Mouse (Mus musculus): ENCODE data around the gene Mtmr11. TPM values are rescaled to one million over a fixed set of nuclear protein-coding genes. Genes with fewer than 3 reads are reported as not detected.
"Not testable (repeated sequence)": the region's sequence is repeated elsewhere in the genome, so short reads cannot be mapped to it uniquely, and the experiment has no call there.

The Mtmr11 gene
- polyA plus RNA-seq, 1 experiment from 2014 or later, result 3.7 TPM

- peaks cover 50% of the 10 kb centered on the region for H3K4me1 ChIP-seq (replicated peaks)
- under 1% methylated on average over 57 of the region's 58 CpGs for WGBS (ENCODE audit: insufficient replicate concordance)
- H3K4me2 ChIP-seq, result peak within 1 kb of the TSS; percentile 90
- H3K36me3 ChIP-seq (replicated peaks), result peaks cover 42% of the 10 kb centered on the region
- peak; percentile 91 for ATAC-seq (ENCODE audit: insufficient read depth)
- H3K27me3 ChIP-seq, result no peaks in the 10 kb centered on the region
- H3K9ac ChIP-seq, result peak within 1 kb of the TSS; percentile 78
- peak within 1 kb of the TSS; percentile 89 for H3K4me3 ChIP-seq (replicated peaks)
- peak within 1 kb of the TSS; percentile 94 for H3K27ac ChIP-seq (replicated peaks)
- H3K9me3 ChIP-seq (replicated peaks), result no peaks in the 10 kb centered on the region
Measured at GRCm38 (mm10) chr3:96172197-96173178, 10.7 kb downstream of the Mtmr11 start, which contains the start of gene Sf3b4. Gene Sf3b4 (plus strand): TSS chr3:96172332.

- Histone ChIP-seq H3K9me3 (replicated peaks) (no peaks in the 10 kb centered on the region), H3K4me3 (replicated peaks) (peak overlapping the region; percentile 89), H3K9ac (peak overlapping the region; percentile 78), H3K4me2 (peak overlapping the region; percentile 90), H3K36me3 (replicated peaks) (peaks cover 49% of the 10 kb centered on the region), H3K27ac (replicated peaks) (peak overlapping the region; percentile 94; the same call in 1 of the 2 replicates), H3K4me1 (replicated peaks) (peaks cover 50% of the 10 kb centered on the region), H3K27me3 (no peaks in the 10 kb centered on the region)
- 26% methylated on average over 7 of the region's 7 CpGs for WGBS (ENCODE audit: insufficient replicate concordance)
- ATAC-seq (ENCODE audit: insufficient read depth), result no peak
Measured at GRCm38 (mm10) chr3:96173185-96173584, 11.4 kb downstream of the Mtmr11 start.

- 85% methylated on average over 4 of the region's 4 CpGs for WGBS (ENCODE audit: insufficient replicate concordance)
- not testable (repeated sequence) for H3K9me3 ChIP-seq (replicated peaks); H3K27me3 ChIP-seq; H3K27ac ChIP-seq (replicated peaks); ATAC-seq (ENCODE audit: insufficient read depth); H3K9ac ChIP-seq
- H3K36me3 ChIP-seq (replicated peaks), result peaks cover 56% of the 10 kb centered on the region
- peaks cover 47% of the 10 kb centered on the region for H3K4me1 ChIP-seq (replicated peaks)
- peak overlapping the region; percentile 17 for H3K4me3 ChIP-seq (replicated peaks)
- H3K4me2 ChIP-seq, result peak overlapping the region; percentile 90; the same call in 1 of the 2 replicates
Measured at GRCm38 (mm10) chr3:96174042-96174441, 12.2 kb downstream of the Mtmr11 start.

- no peak overlapping the region for H3K4me2 ChIP-seq
- no peak for ATAC-seq (ENCODE audit: insufficient read depth)
- H3K4me3 ChIP-seq (replicated peaks), result no peak overlapping the region
- H3K9me3 ChIP-seq (replicated peaks), result no peaks in the 10 kb centered on the region
- no peak overlapping the region for H3K9ac ChIP-seq
- H3K36me3 ChIP-seq (replicated peaks), result peaks cover 52% of the 10 kb centered on the region
- peaks cover 43% of the 10 kb centered on the region for H3K4me1 ChIP-seq (replicated peaks)
- no peak overlapping the region for H3K27ac ChIP-seq (replicated peaks)
- 85% methylated on average over 6 of the region's 6 CpGs for WGBS (ENCODE audit: insufficient replicate concordance)
- no peaks in the 10 kb centered on the region for H3K27me3 ChIP-seq
Measured at GRCm38 (mm10) chr3:96175251-96175650, 13.4 kb downstream of the Mtmr11 start.

GRCm38 (mm10) chr3:96178427-96178826, 16.6 kb downstream of the Mtmr11 start:
- H3K27ac ChIP-seq (replicated peaks), result no peak overlapping the region
- H3K4me1 ChIP-seq (replicated peaks), result peaks cover 33% of the 10 kb centered on the region
- no peak overlapping the region for H3K4me2 ChIP-seq
- no peak overlapping the region for H3K4me3 ChIP-seq (replicated peaks)
- peaks cover 29% of the 10 kb centered on the region for H3K27me3 ChIP-seq
- H3K9ac ChIP-seq, result no peak overlapping the region
- 78% methylated on average over 4 of the region's 4 CpGs for WGBS (ENCODE audit: insufficient replicate concordance)
- peaks cover 49% of the 10 kb centered on the region for H3K36me3 ChIP-seq (replicated peaks)
- ATAC-seq (ENCODE audit: insufficient read depth), result no peak
- no peaks in the 10 kb centered on the region for H3K9me3 ChIP-seq (replicated peaks)

GRCm38 (mm10) chr3:96178902-96179301, 17.1 kb downstream of the Mtmr11 start:
- Histone ChIP-seq H3K27ac (replicated peaks) (no peak overlapping the region), H3K4me2 (no peak overlapping the region), H3K4me3 (replicated peaks) (no peak overlapping the region), H3K27me3 (peaks cover 34% of the 10 kb centered on the region), H3K9ac (no peak overlapping the region), H3K4me1 (replicated peaks) (peaks cover 29% of the 10 kb centered on the region), H3K9me3 (replicated peaks) (no peaks in the 10 kb centered on the region), H3K36me3 (replicated peaks) (peaks cover 48% of the 10 kb centered on the region)
- 67% methylated on average over 2 of the region's 2 CpGs for WGBS (ENCODE audit: insufficient replicate concordance)
- ATAC-seq (ENCODE audit: insufficient read depth), result no peak

- ATAC-seq (ENCODE audit: insufficient read depth), result no peak
- Histone ChIP-seq H3K36me3 (replicated peaks) (peaks cover 41% of the 10 kb centered on the region), H3K9ac (no peak overlapping the region), H3K27me3 (peaks cover 40% of the 10 kb centered on the region), H3K9me3 (replicated peaks) (no peaks in the 10 kb centered on the region), H3K4me3 (replicated peaks) (no peak overlapping the region), H3K4me1 (replicated peaks) (peaks cover 22% of the 10 kb centered on the region), H3K4me2 (no peak overlapping the region), H3K27ac (replicated peaks) (no peak overlapping the region)
- 74% methylated on average over 4 of the region's 4 CpGs for WGBS (ENCODE audit: insufficient replicate concordance)
Measured at GRCm38 (mm10) chr3:96179531-96179930, 17.7 kb downstream of the Mtmr11 start.

- no peaks in the 10 kb centered on the region for H3K9me3 ChIP-seq (replicated peaks)
- peaks cover 46% of the 10 kb centered on the region for H3K27me3 ChIP-seq
- H3K4me1 ChIP-seq (replicated peaks), result peaks cover 14% of the 10 kb centered on the region
- 1% methylated on average over 22 of the region's 23 CpGs for WGBS (ENCODE audit: insufficient replicate concordance)
- no peak within 1 kb of the TSS for H3K27ac ChIP-seq (replicated peaks)
- peak within 1 kb of the TSS; percentile 45 for H3K4me3 ChIP-seq (replicated peaks)
- H3K4me2 ChIP-seq, result peak within 1 kb of the TSS; percentile 67
- no peak for ATAC-seq (ENCODE audit: insufficient read depth)
- H3K36me3 ChIP-seq (replicated peaks), result peaks cover 28% of the 10 kb centered on the region
- H3K9ac ChIP-seq, result no peak within 1 kb of the TSS
Measured at GRCm38 (mm10) chr3:96180727-96181477, 19.1 kb downstream of the Mtmr11 start, which contains the start of gene Sv2a. Gene Sv2a (plus strand): TSS chr3:96181151.

- 44% methylated on average over 12 of the region's 12 CpGs for WGBS (ENCODE audit: insufficient replicate concordance)
- H3K4me3 ChIP-seq (replicated peaks), result no peak overlapping the region
- no peaks in the 10 kb centered on the region for H3K9me3 ChIP-seq (replicated peaks)
Measured at GRCm38 (mm10) chr3:96181510-96182381, 19.9 kb downstream of the Mtmr11 start.

GRCm38 (mm10) chr3:96182382-96182776, 20.6 kb downstream of the Mtmr11 start:
- H3K4me2 ChIP-seq, result no peak overlapping the region
- no peak overlapping the region for H3K9ac ChIP-seq
- H3K4me3 ChIP-seq (replicated peaks), result no peak overlapping the region
- peaks cover 12% of the 10 kb centered on the region for H3K4me1 ChIP-seq (replicated peaks)
- peaks cover 15% of the 10 kb centered on the region for H3K36me3 ChIP-seq (replicated peaks)
- 23% methylated on average over 4 of the region's 4 CpGs for WGBS (ENCODE audit: insufficient replicate concordance)
- no peak overlapping the region for H3K27ac ChIP-seq (replicated peaks)
- no peaks in the 10 kb centered on the region for H3K9me3 ChIP-seq (replicated peaks)
- peaks cover 51% of the 10 kb centered on the region for H3K27me3 ChIP-seq
- ATAC-seq (ENCODE audit: insufficient read depth), result no peak

More at GRCm38 (mm10) chr3:96181510-96182381, 19.9 kb downstream of the Mtmr11 start:
- no peak overlapping the region for H3K27ac ChIP-seq (replicated peaks)
- H3K4me1 ChIP-seq (replicated peaks), result peaks cover 12% of the 10 kb centered on the region
- ATAC-seq (ENCODE audit: insufficient read depth), result no peak
- H3K9ac ChIP-seq, result no peak overlapping the region
- peaks cover 19% of the 10 kb centered on the region for H3K36me3 ChIP-seq (replicated peaks)
- peak overlapping the region; percentile 67 for H3K4me2 ChIP-seq
- H3K27me3 ChIP-seq, result peaks cover 48% of the 10 kb centered on the region

All from liver, embryonic 15.5 days (tissue).